In genomic region chr4:85272877-85273276, GRCm38 (mm10) we compare ENCODE assay signal across 18 mouse cellular contexts.
DNase-seq lines count a peak whose midpoint lies in the region; ATAC-seq lines count a peak whose summit lies in the region.
"Had no signal": no experiment of that assay in that cellular context is flagged by ENCODE, and none has a peak within 500 bp of the region (broad histone marks: within the 10 kb centered on the region; RNA-seq: fewer than 3 reads in every experiment).

No protein-coding gene starts in this region.

- no peak for DNase-seq in frontal cortex, postnatal 25 days (ENCODE audit: low spot score in 2 of 2)
- no peak for DNase-seq in neural tube, embryonic 10.5 days (ENCODE audit: extremely low spot score, low spot score)
- peak; percentile 49 for DNase-seq in telencephalon, adult 2 months (ENCODE audit: low read depth, low spot score)
- no peak for DNase-seq in liver, embryonic 11.5 days (ENCODE audit: low spot score)
- no peak for DNase-seq in limb, embryonic 10.5 days (ENCODE audit: low spot score)
- DNase-seq: adrenal gland, adult 2 months; cerebellum, adult 9-11 months; gastrocnemius, adult 2 months; heart, adult 11 months; kidney, adult 8-10 months; lung, adult 18-20 months; lung, postnatal 36 days; thymus, postnatal 14 days had no signal

- no peak overlapping the region for H3K4me3 ChIP-seq in neural tube, embryonic 13.5 days
- H3K4me3 ChIP-seq in midbrain, embryonic 13.5 days (replicated peaks), result no peak overlapping the region
- no peak overlapping the region for H3K4me3 ChIP-seq in liver, embryonic 11.5 days (ENCODE audit: low read depth, low read length)
- H3K4me3 ChIP-seq in limb, embryonic 10.5 days, result no peak overlapping the region
- H3K4me3 ChIP-seq: gastrocnemius, adult 2 months; limb, embryonic 15.5 days had no signal

- H3K9ac ChIP-seq in neural tube, embryonic 13.5 days, result no peak overlapping the region; the same call in 1 of the 2 replicates
- no peak overlapping the region for H3K9ac ChIP-seq in midbrain, embryonic 13.5 days (replicated peaks)
- no peak overlapping the region for H3K9ac ChIP-seq in liver, embryonic 11.5 days (ENCODE audit: low read depth, low read length)
- H3K9ac ChIP-seq: limb, embryonic 15.5 days had no signal

- H3K36me3 ChIP-seq in neural tube, embryonic 13.5 days, result no peaks in the 10 kb centered on the region
- H3K36me3 ChIP-seq in midbrain, embryonic 13.5 days, result no peaks in the 10 kb centered on the region
- H3K36me3 ChIP-seq in liver, embryonic 11.5 days (ENCODE audit: control insufficient read depth, insufficient read depth, low read length), result no peaks in the 10 kb centered on the region
- no peaks in the 10 kb centered on the region for H3K36me3 ChIP-seq in limb, embryonic 10.5 days
- H3K36me3 ChIP-seq: G1E; limb, embryonic 15.5 days had no signal

- no peaks in the 10 kb centered on the region for H3K27me3 ChIP-seq in neural tube, embryonic 13.5 days
- H3K27me3 ChIP-seq in midbrain, embryonic 13.5 days, result no peaks in the 10 kb centered on the region
- H3K27me3 ChIP-seq in liver, embryonic 11.5 days (replicated peaks; ENCODE audit: control insufficient read depth, insufficient read depth, low read length), result no peaks in the 10 kb centered on the region
- no peaks in the 10 kb centered on the region for H3K27me3 ChIP-seq in limb, embryonic 10.5 days (ENCODE audit: low read depth, poor library complexity, severe bottlenecking)
- H3K27me3 ChIP-seq: limb, embryonic 15.5 days had no signal

- H3K27ac ChIP-seq in neural tube, embryonic 13.5 days (replicated peaks), result peak overlapping the region; percentile 46; the same call in 1 of the 2 replicates
- H3K27ac ChIP-seq in midbrain, embryonic 13.5 days, result no peak overlapping the region; the same call in 1 of the 2 replicates
- no peak overlapping the region for H3K27ac ChIP-seq in liver, embryonic 11.5 days (ENCODE audit: low read depth, low read length)
- H3K27ac ChIP-seq in limb, embryonic 10.5 days, result no peak overlapping the region
- H3K27ac ChIP-seq: gastrocnemius, adult 2 months; limb, embryonic 15.5 days had no signal

- no peaks in the 10 kb centered on the region for H3K9me3 ChIP-seq in neural tube, embryonic 13.5 days
- no peaks in the 10 kb centered on the region for H3K9me3 ChIP-seq in midbrain, embryonic 13.5 days
- H3K9me3 ChIP-seq in liver, embryonic 11.5 days (ENCODE audit: control insufficient read depth, low read length), result no peaks in the 10 kb centered on the region
- H3K9me3 ChIP-seq in limb, embryonic 10.5 days (replicated peaks), result no peaks in the 10 kb centered on the region
- H3K9me3 ChIP-seq: limb, embryonic 15.5 days had no signal

- no peak overlapping the region for H3K4me2 ChIP-seq in neural tube, embryonic 13.5 days
- H3K4me2 ChIP-seq in midbrain, embryonic 13.5 days (replicated peaks), result no peak overlapping the region
- no peak overlapping the region for H3K4me2 ChIP-seq in liver, embryonic 11.5 days
- H3K4me2 ChIP-seq: limb, embryonic 15.5 days had no signal

- WGBS in neural tube, embryonic 13.5 days, result 71% methylated on average over 4 of the region's 4 CpGs
- 80% methylated on average over 4 of the region's 4 CpGs for WGBS in midbrain, embryonic 13.5 days
- 84% methylated on average over 4 of the region's 4 CpGs for WGBS in liver, embryonic 11.5 days
- 92% methylated on average over 4 of the region's 4 CpGs for WGBS in limb, embryonic 10.5 days

- H3K4me1 ChIP-seq in neural tube, embryonic 13.5 days (replicated peaks), result peaks cover 19% of the 10 kb centered on the region
- peaks cover 7% of the 10 kb centered on the region; the same call in 1 of the 2 replicates for H3K4me1 ChIP-seq in midbrain, embryonic 13.5 days (replicated peaks)
- no peaks in the 10 kb centered on the region for H3K4me1 ChIP-seq in liver, embryonic 11.5 days (replicated peaks; ENCODE audit: control insufficient read depth, insufficient read depth, low read length)
- no peaks in the 10 kb centered on the region for H3K4me1 ChIP-seq in limb, embryonic 10.5 days
- H3K4me1 ChIP-seq: limb, embryonic 15.5 days had no signal

- peak; percentile 87 for ATAC-seq in frontal cortex, adult (ENCODE audit: low TSS enrichment)
- peak; percentile 75; the same call in 1 of the 2 replicates for ATAC-seq in neural tube, embryonic 13.5 days (ENCODE audit: low read depth)
- ATAC-seq in midbrain, embryonic 13.5 days, result peak; percentile 67
- no peak for ATAC-seq in liver, embryonic 11.5 days (replicated peaks; ENCODE audit: low FRiP score)
